Mouse (Mus musculus) ES-E14 (cell line): ENCODE measurements around the gene Actr5.

Source experiments
- HCFC1 ChIP-seq: IDR thresholded peaks from 2 replicates; pipeline ENCODE4 v1.6.1; 2012; ENCODE audit warnings: low read length, inconsistent platforms, borderline replicate concordance; ENCODE audit not compliant: insufficient read depth
- MAFK ChIP-seq: IDR thresholded peaks from 2 replicates; pipeline ENCODE4 v1.6.1; 2014; ENCODE audit warnings: mild to moderate bottlenecking, low read depth, low read length, inconsistent platforms; ENCODE audit not compliant: insufficient read depth
- ZNF384 ChIP-seq: IDR thresholded peaks from 2 replicates; pipeline ENCODE4 v1.6.1; 2012; ENCODE audit warnings: low read depth, low read length, inconsistent platforms

DNA sequence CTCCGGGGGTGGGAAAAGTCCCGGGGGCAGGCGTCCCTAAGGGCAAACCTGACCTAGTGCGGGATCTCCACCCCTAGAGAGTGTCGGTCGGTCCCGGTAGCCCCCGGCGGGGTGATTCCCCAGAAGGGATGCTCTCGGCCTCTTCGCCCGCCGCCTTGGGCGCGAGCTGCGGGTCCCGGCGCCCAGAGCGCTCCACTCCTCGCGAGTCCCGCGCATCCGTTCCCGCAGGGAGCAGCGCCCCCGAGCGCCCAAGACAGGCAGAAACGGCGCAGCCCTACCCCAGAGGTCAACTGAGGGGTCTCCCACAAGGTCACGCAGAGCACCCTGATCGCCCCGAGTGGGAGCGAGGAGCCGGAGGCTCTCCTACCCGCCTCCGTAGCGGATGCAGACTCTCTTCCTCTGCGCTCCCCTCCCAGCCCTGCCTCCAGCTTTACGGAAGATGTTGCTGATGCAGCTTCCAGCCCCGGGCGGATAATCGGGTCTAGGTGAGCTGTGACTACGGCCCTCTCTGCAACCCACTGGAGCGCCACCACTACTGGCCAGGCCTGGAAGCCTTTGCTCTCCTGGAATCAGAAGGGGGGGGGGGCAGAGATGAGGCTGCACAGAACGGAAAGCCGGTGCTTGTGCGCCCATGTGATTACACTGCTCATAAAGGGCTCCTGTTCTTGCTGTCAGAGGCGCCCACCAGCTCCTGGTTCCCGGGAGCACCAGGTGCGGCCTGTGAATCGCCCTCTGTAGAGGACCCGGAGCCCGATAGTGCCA lies 43.2 kb downstream of the Actr5 start:
- TF ChIP-seq MAFK = no peak
- TF ChIP-seq ZNF384 = no peak
- no peak for TF ChIP-seq HCFC1
